Mouse (Mus musculus): Measurements from ENCODE around the gene Glmn. TPM values are rescaled to one million over a fixed set of nuclear protein-coding genes. Genes with fewer than 3 reads are reported as not detected.

Glmn gene
- polyA plus RNA-seq, 1 experiment from 2014 or later = 46.6 TPM

DNA sequence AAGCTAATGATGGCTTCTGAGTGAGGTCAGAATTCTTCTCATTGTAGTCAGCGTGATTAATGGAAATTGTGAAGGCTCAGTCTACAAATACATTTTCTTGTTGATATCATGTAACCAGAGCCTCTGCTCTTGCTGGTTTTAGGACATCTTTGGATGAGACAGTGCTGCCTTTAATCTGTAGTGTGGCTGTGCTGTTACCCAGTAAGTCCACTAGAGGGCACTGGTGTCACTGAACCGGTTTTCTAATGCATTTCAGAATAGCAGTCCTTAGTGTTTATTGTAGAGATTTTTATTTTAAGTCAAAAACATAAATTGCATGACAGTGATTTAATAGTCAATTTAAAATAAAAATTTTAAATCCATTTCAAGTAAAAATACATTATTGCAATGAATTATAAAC lies 13.5 kb upstream of the Glmn start:
- Histone ChIP-seq H3K36me3 (replicated peaks; ENCODE audit: control insufficient read depth, insufficient read depth, low read depth, low read length) (no peaks in the 10 kb centered on the region), H3K27me3 (ENCODE audit: control insufficient read depth, insufficient read depth, low read length) (no peaks in the 10 kb centered on the region), H3K4me2 (ENCODE audit: low read depth, low read length) (no peak overlapping the region), H3K9ac (replicated peaks; ENCODE audit: low read length) (no peak overlapping the region), H3K9me3 (replicated peaks; ENCODE audit: control insufficient read depth, low read length) (no peaks in the 10 kb centered on the region), H3K27ac (replicated peaks; ENCODE audit: low read depth, low read length) (no peak overlapping the region), H3K4me3 (ENCODE audit: low read depth, low read length) (no peak overlapping the region), H3K4me1 (ENCODE audit: control insufficient read depth, insufficient read depth, low read length) (no peaks in the 10 kb centered on the region)
- WGBS = 2% methylated on average over 2 of the region's 2 CpGs
- peak; percentile 80 for DNase-seq (ENCODE audit: low spot score)
- ATAC-seq (replicated peaks; ENCODE audit: insufficient number of reproducible peaks, low FRiP score, low TSS enrichment, low read depth) = no peak

GRCm38 (mm10) chr5:107598380-107598779 lies 692 bp upstream of the Glmn start:
- H3K36me3 ChIP-seq (replicated peaks; ENCODE audit: control insufficient read depth, insufficient read depth, low read depth, low read length) = no peaks in the 10 kb centered on the region
- no peaks in the 10 kb centered on the region for H3K27me3 ChIP-seq (ENCODE audit: control insufficient read depth, insufficient read depth, low read length)
- H3K4me3 ChIP-seq (ENCODE audit: low read depth, low read length) = no peak overlapping the region
- no peak overlapping the region for H3K27ac ChIP-seq (replicated peaks; ENCODE audit: low read depth, low read length)
- H3K4me2 ChIP-seq (ENCODE audit: low read depth, low read length) = peak overlapping the region; percentile 35; the same call in 1 of the 2 replicates
- DNase-seq (ENCODE audit: low spot score) (peak; percentile 2), ATAC-seq (replicated peaks; ENCODE audit: insufficient number of reproducible peaks, low FRiP score, low TSS enrichment, low read depth) (no peak)
- H3K9ac ChIP-seq (replicated peaks; ENCODE audit: low read length) = no peak overlapping the region
- no peaks in the 10 kb centered on the region for H3K9me3 ChIP-seq (replicated peaks; ENCODE audit: control insufficient read depth, low read length)
- H3K4me1 ChIP-seq (ENCODE audit: control insufficient read depth, insufficient read depth, low read length) = no peaks in the 10 kb centered on the region
- 22% methylated on average over 4 of the region's 4 CpGs for WGBS

- 94% methylated on average over 9 of the region's 9 CpGs for WGBS
- DNase-seq (ENCODE audit: low spot score) = no peak
- no peak for ATAC-seq (replicated peaks; ENCODE audit: insufficient number of reproducible peaks, low FRiP score, low TSS enrichment, low read depth)
- Histone ChIP-seq H3K27me3 (ENCODE audit: control insufficient read depth, insufficient read depth, low read length) (no peaks in the 10 kb centered on the region), H3K36me3 (replicated peaks; ENCODE audit: control insufficient read depth, insufficient read depth, low read depth, low read length) (no peaks in the 10 kb centered on the region; the same call in none of the 2 replicates), H3K27ac (replicated peaks; ENCODE audit: low read depth, low read length) (no peak overlapping the region), H3K9ac (replicated peaks; ENCODE audit: low read length) (no peak overlapping the region), H3K9me3 (replicated peaks; ENCODE audit: control insufficient read depth, low read length) (no peaks in the 10 kb centered on the region), H3K4me2 (ENCODE audit: low read depth, low read length) (no peak overlapping the region), H3K4me3 (ENCODE audit: low read depth, low read length) (no peak overlapping the region), H3K4me1 (ENCODE audit: control insufficient read depth, insufficient read depth, low read length) (no peaks in the 10 kb centered on the region)
These were observed 28.5 kb downstream of the Glmn start for GRCm38 (mm10) chr5:107569148-107569547.

DNA sequence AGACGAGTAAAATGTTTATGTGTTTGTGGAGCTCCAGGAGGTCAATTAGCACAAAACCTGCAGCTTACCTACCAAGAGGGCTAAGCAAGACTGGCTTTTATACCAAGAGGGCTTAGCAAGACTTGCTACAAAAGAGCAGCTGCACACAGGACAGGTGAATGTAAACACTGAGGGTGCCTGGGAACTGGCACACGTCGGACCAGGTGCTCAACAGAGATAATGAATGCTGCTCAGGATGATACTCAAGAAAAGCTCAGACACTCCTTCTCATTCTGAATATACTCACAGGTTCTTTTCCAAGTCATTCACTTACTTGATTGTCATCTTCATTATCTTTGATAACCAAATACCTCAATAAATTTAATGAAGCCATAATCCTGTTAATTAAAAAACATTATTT lies 40.7 kb downstream of the Glmn start:
- Histone ChIP-seq H3K4me3 (ENCODE audit: low read depth, low read length) (no peak overlapping the region), H3K36me3 (replicated peaks; ENCODE audit: control insufficient read depth, insufficient read depth, low read depth, low read length) (no peaks in the 10 kb centered on the region), H3K27me3 (ENCODE audit: control insufficient read depth, insufficient read depth, low read length) (no peaks in the 10 kb centered on the region), H3K4me1 (ENCODE audit: control insufficient read depth, insufficient read depth, low read length) (no peaks in the 10 kb centered on the region), H3K9ac (replicated peaks; ENCODE audit: low read length) (no peak overlapping the region), H3K4me2 (ENCODE audit: low read depth, low read length) (no peak overlapping the region), H3K9me3 (replicated peaks; ENCODE audit: control insufficient read depth, low read length) (no peaks in the 10 kb centered on the region), H3K27ac (replicated peaks; ENCODE audit: low read depth, low read length) (no peak overlapping the region)
- DNase-seq (ENCODE audit: low spot score) (no peak), ATAC-seq (replicated peaks; ENCODE audit: insufficient number of reproducible peaks, low FRiP score, low TSS enrichment, low read depth) (no peak)
- WGBS = 86% methylated on average over 3 of the region's 3 CpGs

- Histone ChIP-seq H3K36me3 (replicated peaks; ENCODE audit: control insufficient read depth, insufficient read depth, low read depth, low read length) (no peaks in the 10 kb centered on the region), H3K9me3 (replicated peaks; ENCODE audit: control insufficient read depth, low read length) (no peaks in the 10 kb centered on the region), H3K27ac (replicated peaks; ENCODE audit: low read depth, low read length) (no peak overlapping the region), H3K9ac (replicated peaks; ENCODE audit: low read length) (no peak overlapping the region), H3K4me1 (ENCODE audit: control insufficient read depth, insufficient read depth, low read length) (no peaks in the 10 kb centered on the region), H3K4me3 (ENCODE audit: low read depth, low read length) (no peak overlapping the region), H3K4me2 (ENCODE audit: low read depth, low read length) (no peak overlapping the region), H3K27me3 (ENCODE audit: control insufficient read depth, insufficient read depth, low read length) (no peaks in the 10 kb centered on the region)
- DNase-seq (ENCODE audit: low spot score) (no peak), ATAC-seq (replicated peaks; ENCODE audit: insufficient number of reproducible peaks, low FRiP score, low TSS enrichment, low read depth) (no peak)
- WGBS = 86% methylated on average over 5 of the region's 5 CpGs
These were observed 43.4 kb downstream of the Glmn start for GRCm38 (mm10) chr5:107554336-107554735.

DNA sequence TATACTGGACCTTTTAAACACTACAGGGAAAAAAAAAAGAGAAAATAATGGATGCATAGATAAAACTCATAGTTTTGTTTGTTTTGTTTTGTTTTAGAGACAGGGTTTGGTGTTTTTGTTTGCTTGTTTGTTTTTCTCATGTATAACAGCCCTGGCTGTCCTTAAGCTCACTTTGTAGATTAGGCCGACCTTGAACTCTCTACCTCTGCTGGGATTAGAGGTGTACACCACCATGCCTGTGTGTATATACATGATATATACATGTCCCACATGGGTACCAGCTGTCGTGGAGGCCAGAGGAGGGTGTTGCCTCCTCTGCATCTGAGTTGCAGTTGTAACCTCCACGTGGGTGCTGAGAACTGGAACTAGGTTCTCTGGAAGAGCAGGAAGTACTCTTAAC lies 49.2 kb downstream of the Glmn start:
- no peak for ATAC-seq (replicated peaks; ENCODE audit: insufficient number of reproducible peaks, low FRiP score, low TSS enrichment, low read depth)
- H3K4me3 ChIP-seq (ENCODE audit: low read depth, low read length) = no peak overlapping the region
- no peaks in the 10 kb centered on the region for H3K36me3 ChIP-seq (replicated peaks; ENCODE audit: control insufficient read depth, insufficient read depth, low read depth, low read length)
- no peaks in the 10 kb centered on the region for H3K4me1 ChIP-seq (ENCODE audit: control insufficient read depth, insufficient read depth, low read length)
- no peak overlapping the region for H3K9ac ChIP-seq (replicated peaks; ENCODE audit: low read length)
- H3K9me3 ChIP-seq (replicated peaks; ENCODE audit: control insufficient read depth, low read length) = no peaks in the 10 kb centered on the region
- no peak overlapping the region for H3K27ac ChIP-seq (replicated peaks; ENCODE audit: low read depth, low read length)
- H3K4me2 ChIP-seq (ENCODE audit: low read depth, low read length) = no peak overlapping the region
- no peak for DNase-seq (ENCODE audit: low spot score)
- 92% methylated on average over 3 of the region's 3 CpGs for WGBS
- no peaks in the 10 kb centered on the region for H3K27me3 ChIP-seq (ENCODE audit: control insufficient read depth, insufficient read depth, low read length)

DNA sequence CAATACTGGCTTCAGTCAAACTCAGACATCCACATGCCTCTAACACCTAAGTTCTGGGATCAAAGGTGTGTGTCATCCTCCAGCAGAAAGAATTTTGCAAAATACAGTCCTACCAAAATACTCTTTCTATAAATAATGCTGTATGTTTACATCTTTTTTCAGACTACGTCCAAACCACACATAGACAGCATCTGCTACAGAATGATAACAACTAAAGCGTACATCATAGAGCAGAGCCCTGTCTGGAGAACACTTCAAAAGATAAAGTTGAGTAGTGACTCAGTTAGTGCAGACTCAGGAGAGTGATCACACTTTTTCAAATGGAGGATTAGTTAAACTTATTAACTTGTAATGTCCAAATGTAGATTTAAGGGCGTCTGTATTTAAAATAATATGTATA lies 49.7 kb downstream of the Glmn start:
- ATAC-seq (replicated peaks; ENCODE audit: insufficient number of reproducible peaks, low FRiP score, low TSS enrichment, low read depth) = no peak
- no peaks in the 10 kb centered on the region for H3K9me3 ChIP-seq (replicated peaks; ENCODE audit: control insufficient read depth, low read length)
- no peak overlapping the region for H3K9ac ChIP-seq (replicated peaks; ENCODE audit: low read length)
- H3K4me3 ChIP-seq (ENCODE audit: low read depth, low read length) = no peak overlapping the region
- no peaks in the 10 kb centered on the region for H3K27me3 ChIP-seq (ENCODE audit: control insufficient read depth, insufficient read depth, low read length)
- H3K4me2 ChIP-seq (ENCODE audit: low read depth, low read length) = no peak overlapping the region
- H3K36me3 ChIP-seq (replicated peaks; ENCODE audit: control insufficient read depth, insufficient read depth, low read depth, low read length) = no peaks in the 10 kb centered on the region
- no peaks in the 10 kb centered on the region for H3K4me1 ChIP-seq (ENCODE audit: control insufficient read depth, insufficient read depth, low read length)
- 88% methylated on average over 3 of the region's 3 CpGs for WGBS
- no peak for DNase-seq (ENCODE audit: low spot score)
- no peak overlapping the region for H3K27ac ChIP-seq (replicated peaks; ENCODE audit: low read depth, low read length)

GRCm38 (mm10) chr5:107545927-107546326 lies 51.8 kb downstream of the Glmn start:
- Histone ChIP-seq H3K27ac (replicated peaks; ENCODE audit: low read depth, low read length) (no peak overlapping the region), H3K36me3 (replicated peaks; ENCODE audit: control insufficient read depth, insufficient read depth, low read depth, low read length) (no peaks in the 10 kb centered on the region), H3K4me1 (ENCODE audit: control insufficient read depth, insufficient read depth, low read length) (no peaks in the 10 kb centered on the region), H3K9ac (replicated peaks; ENCODE audit: low read length) (no peak overlapping the region), H3K4me2 (ENCODE audit: low read depth, low read length) (no peak overlapping the region), H3K9me3 (replicated peaks; ENCODE audit: control insufficient read depth, low read length) (no peaks in the 10 kb centered on the region), H3K27me3 (ENCODE audit: control insufficient read depth, insufficient read depth, low read length) (no peaks in the 10 kb centered on the region), H3K4me3 (ENCODE audit: low read depth, low read length) (no peak overlapping the region)
- DNase-seq (ENCODE audit: low spot score) = no peak
- WGBS = 89% methylated on average over 4 of the region's 4 CpGs
- no peak for ATAC-seq (replicated peaks; ENCODE audit: insufficient number of reproducible peaks, low FRiP score, low TSS enrichment, low read depth)
